Mouse (Mus musculus) erythroblast, adult 5-6 weeks (primary cell): ENCODE data around the gene Klf9. TPM values are rescaled to one million over a fixed set of nuclear protein-coding genes. Genes with fewer than 3 reads are reported as not detected.

Experiments
- ATAC-seq: replicated peaks from 2 replicates; pipeline ENCODE4 v1.8.0; 2016; ENCODE audit warnings: moderate number of reproducible peaks, mild to moderate bottlenecking, moderate TSS enrichment, inconsistent platforms; ENCODE audit not compliant: poor library complexity, low FRiP score, severe bottlenecking
- total RNA-seq, 2 experiments: library from RNA; stranded (forward) in 1 of 2; stranded (reverse) in 1 of 2; fragments of 150-400 nt in 1 of 2; fragments of 200-764, 138-1000 nt in 1 of 2; gene quantifications; 2 replicates each; pipeline versions ENCODE4 v1.2.3 to v1.2.4; 2015 to 2017; ENCODE audit warnings: low replicate concordance in 2 of 2

Klf9 gene
- total RNA-seq, 2 experiments from 2014 or later: 2.5 to 6.1 TPM

GRCm38 (mm10) chr19:23203505-23204053, 62.6 kb downstream of the Klf9 start:
- ATAC-seq: no peak

- no peak for ATAC-seq
Observed at GRCm38 (mm10) chr19:23211325-23211724, 70.3 kb downstream of the Klf9 start.

GRCm38 (mm10) chr19:23214326-23214725, 73.3 kb downstream of the Klf9 start:
- no peak for ATAC-seq

Other genes with a start within 250 kb of the Klf9 start
- 16.5 and 32.3 TPM in 2 replicates for gene Smc5, start 132.7 kb downstream of the Klf9 start, total RNA-seq (2015; ENCODE audit: low replicate concordance)
- 27.9 and 52.0 TPM in 2 replicates for gene Smc5, start 132.7 kb downstream of the Klf9 start, total RNA-seq (2017; ENCODE audit: low replicate concordance)